Mouse (Mus musculus): Measurements from ENCODE around the gene Becn1.

The Becn1 gene

DNA sequence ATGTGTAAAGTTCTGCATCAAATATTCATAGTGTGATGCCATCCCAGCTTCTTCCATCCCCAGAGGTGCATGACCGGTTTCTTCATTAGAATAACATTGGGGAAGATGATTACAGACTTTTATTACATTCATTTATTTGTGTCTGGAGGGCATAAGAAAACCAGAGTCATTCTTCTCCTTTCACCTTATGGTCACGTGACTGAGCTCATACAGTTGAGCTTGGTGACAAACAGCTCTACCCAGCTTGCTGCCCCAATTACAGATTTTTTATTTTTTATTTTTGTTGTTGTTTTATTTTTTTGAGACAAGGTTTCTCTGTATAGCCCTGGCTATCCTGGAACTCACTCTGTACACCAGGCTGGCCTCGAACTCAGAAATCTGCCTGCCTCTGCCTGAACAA is 29.6 kb downstream of the Becn1 start:
- in situ Hi-C loops (cut with MboI, MseI), result no loop called here

DNA sequence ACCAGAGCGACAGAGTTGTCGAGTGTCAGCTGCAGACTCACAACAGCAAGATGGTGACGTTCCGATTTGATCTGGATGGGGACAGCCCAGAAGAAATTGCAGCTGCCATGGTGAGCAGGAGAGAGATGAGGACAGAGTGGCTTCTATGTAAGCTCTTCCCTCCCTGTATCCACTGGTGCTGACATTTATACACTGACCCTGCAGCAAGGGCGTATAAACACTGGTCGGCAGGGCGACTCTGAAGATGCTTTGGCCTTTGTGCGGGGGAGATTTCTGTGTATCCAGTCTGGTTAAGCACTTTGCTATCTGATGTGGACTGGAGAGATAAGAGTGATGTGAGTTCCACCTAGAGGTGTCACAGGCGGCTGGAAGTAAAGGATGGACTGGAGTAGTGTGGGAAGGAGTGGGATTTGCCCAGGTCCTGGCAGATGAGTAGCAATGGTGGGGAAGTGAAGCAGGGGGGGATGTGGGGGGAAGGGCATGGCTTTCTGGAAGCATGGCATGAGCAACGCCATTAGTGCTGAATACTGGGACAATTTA is 32.4 kb downstream of the Becn1 start:
- in situ Hi-C loops (cut with MboI, MseI), result no loop called here

GRCm38 (mm10) chr11:101265906-101266305 is 36.2 kb downstream of the Becn1 start:
- in situ Hi-C loops (cut with MboI, MseI), result no loop called here

DNA sequence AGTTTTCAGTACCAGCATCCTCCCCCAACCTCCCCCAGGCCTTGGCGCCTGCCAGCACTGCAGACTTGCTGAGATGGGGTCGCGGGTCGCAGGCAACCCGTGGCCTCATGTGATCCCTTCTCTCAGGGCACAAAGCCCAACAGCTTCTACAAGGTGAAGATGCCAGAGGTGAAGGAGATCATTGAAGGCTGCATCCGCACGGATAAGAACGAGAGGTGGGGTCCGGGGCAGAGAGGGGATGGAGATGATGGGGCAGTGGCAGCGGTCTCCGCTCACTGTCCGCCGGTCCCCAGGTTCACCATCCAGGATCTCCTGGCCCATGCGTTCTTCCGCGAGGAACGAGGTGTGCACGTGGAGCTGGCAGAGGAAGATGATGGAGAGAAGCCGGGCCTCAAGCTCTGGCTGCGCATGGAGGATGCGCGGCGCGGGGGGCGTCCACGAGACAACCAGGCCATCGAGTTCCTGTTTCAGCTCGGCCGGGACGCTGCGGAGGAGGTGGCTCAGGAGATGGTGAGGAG is 37.1 kb downstream of the Becn1 start:
- in situ Hi-C loops (cut with MboI, MseI), result no loop called here

DNA sequence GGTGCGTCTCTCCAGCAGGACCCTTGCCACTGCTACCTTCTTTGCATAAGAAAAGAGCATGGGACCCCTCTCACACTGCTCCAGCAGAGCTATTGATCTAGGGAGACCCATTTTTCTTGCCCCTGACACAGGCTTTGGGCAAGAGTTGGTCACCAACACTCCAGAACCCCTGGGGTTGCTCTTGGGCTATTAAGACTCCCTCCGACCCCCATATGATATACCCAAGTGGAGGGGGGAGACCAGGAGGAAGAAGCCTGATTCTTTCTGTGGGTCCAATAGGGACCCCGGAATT is 38.2 kb downstream of the Becn1 start:
- in situ Hi-C loops (cut with MboI, MseI), result no loop called here

- in situ Hi-C loops (cut with MboI, MseI), result no loop called here
These were observed 38.7 kb downstream of the Becn1 start for GRCm38 (mm10) chr11:101263138-101263988.

GRCm38 (mm10) chr11:101262272-101262967 is 39.7 kb downstream of the Becn1 start:
- in situ Hi-C loops (cut with MboI, MseI), result no loop called here

DNA sequence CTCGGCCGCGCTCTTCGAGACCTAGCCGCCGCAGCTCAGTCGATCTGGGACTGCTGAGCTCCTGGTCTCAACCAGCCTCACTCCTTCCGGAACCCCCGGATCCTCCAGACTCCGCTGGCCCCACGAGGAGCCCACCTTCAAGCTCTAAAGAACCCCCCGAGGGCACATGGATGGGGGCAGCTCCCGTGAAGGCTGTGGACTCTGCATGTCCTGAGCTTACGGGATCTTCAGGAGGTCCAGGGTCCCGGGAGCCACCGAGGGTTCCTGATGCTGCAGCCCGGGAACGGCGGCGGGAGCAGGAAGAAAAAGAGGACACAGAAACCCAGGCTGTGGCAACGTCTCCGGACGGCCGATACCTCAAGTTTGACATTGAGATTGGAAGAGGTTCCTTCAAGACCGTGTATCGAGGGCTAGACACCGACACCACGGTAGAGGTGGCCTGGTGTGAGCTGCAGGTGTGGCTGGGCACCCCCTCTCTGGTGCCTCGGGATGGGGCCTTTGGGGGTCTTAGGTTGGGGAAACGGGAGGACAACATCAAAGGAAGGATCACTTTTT is 41.2 kb downstream of the Becn1 start:
- in situ Hi-C loops (cut with MboI, MseI), result no loop called here

DNA sequence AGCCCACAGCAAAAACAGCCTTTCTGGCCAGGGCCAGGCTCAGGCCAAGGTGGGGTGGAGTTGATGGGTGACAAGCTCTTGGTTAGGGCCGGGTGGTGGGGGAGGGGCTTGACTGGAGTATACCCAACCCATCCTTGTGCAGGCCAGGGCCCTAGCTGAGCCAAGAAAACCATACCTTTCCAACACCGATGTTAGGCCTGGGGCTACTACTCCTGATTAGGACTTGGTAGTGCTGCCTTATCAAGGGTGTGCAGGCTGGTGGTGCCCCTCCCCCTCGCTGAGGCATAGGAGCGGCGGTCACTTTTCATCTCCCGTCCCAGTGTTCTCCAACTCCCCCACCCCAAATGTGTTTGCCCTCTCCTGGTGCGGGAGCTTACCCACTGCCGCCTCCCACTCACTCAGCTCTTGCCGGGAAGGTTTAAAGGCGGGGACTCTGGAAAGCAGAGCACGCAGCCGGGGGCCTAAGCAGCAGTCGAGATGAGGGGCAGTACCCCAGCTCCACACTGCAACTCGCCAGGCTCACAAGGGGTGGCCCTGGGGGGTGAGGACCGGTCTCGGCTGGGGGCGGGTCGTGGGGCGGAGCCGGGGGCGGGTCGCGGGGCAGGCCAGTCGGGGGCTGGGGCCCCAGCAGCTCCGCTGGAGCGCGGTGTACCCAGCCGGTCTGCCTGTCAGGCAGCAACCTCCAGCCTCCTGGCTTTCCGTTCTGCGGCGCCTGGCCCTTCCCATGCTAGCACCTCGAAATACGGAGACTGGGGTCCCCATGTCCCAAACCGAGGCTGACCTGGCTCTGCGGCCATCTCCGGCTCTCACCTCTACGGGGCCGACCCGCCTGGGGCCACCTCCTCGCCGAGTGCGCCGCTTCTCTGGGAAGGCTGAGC is 41.9 kb downstream of the Becn1 start, which contains the start of gene Wnk4:
Gene Wnk4 (plus strand): TSS at position 620 of the 878 bp plus-strand sequence.
- in situ Hi-C loops (cut with MboI, MseI), result loop anchor here (10.0 kb wide), 1 partner anchor 1195 kb away; no protein-coding TSS in a partner anchor

DNA sequence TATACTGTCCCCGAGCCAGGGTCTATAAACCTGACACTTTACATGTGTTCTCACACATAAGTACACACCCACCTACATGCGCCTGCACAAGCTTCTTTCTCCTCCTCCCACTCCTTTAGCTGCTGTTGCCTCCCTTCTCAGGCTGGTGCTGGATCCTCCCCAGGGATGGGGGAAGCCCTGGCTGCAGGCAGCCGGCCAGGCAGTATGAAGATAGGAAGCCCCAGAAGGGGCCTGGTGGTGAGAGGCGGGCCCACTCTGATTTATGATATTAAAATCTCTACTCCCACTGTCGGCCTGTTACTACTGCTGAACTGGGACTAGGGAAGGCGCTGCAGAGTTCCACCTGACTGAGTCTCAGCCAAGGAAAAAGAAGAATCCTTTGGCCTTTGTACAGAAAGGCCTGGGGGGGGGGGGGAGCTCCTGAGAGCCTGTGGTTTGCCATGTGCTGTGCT is 42.8 kb downstream of the Becn1 start:
- in situ Hi-C loops (cut with MboI, MseI), result loop anchor here (10.0 kb wide), 1 partner anchor 1196 kb away; no protein-coding TSS in a partner anchor

- in situ Hi-C loops (cut with MboI, MseI), result loop anchor here (10.0 kb wide), 1 partner anchor 1199 kb away; no protein-coding TSS in a partner anchor
These were observed 46.0 kb downstream of the Becn1 start for GRCm38 (mm10) chr11:101255826-101256775.

DNA sequence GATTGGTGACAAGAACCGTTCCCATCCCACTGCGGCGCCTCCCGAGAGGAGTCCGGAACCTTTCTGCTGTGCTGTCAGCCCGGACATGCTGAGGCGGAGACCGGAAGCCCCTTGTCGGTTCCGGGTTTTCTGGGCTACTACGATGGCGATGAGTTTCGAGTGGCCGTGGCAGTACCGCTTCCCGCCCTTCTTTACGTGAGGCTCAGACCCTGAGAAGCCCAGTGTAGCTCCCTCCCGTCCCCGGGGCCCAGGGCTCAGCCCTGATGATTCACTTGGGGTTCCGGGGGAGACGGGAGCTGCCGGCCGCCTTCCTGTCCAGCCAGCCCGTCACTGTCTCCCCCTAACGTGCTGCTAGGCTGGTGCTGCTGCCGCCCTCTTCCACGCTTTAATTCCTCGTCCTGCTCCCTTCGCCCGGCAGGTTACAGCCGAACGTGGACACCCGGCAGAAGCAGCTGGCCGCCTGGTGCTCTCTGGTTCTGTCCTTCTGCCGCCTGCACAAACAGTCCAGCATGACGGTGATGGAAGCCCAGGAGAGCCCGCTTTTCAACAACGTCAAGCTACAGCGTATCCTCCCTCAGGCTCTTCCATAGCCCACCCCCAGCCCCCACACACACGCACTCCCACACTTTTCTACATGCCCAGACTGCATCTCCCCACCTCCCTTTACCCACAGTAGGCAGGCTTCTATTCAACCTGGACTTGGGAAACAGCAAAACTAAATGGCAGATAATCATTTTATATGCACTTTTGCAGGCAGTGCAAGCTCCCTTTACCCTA is 48.3 kb downstream of the Becn1 start, which contains the start of gene Vps25:
Gene Vps25 (plus strand): TSS at position 95 of the 777 bp plus-strand sequence.
- in situ Hi-C loops (cut with MboI, MseI), result loop anchor here (10.0 kb wide), 1 partner anchor 1201 kb away; no protein-coding TSS in a partner anchor

DNA sequence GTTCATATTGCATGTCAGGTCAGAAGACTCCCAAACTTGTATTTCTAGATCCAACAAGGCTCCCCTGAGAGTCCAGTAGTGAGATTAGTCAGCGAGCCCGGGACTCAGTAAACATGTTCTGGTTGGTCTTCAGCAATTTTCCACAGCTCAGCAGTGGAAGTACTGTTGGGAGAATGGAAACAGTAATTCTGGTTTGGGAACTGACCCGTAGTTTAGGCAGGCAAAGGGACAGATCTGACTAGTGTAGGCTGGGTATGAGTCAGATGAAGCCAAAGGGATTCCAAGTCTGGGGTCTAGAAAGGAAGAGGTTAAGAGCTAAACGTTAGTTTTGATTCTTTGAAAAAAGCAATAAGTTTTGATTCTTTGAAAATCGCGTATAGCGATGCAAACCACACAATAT is 49.1 kb downstream of the Becn1 start:
- in situ Hi-C loops (cut with MboI, MseI), result loop anchor here (10.0 kb wide), 1 partner anchor 1202 kb away; no protein-coding TSS in a partner anchor

- in situ Hi-C loops (cut with MboI, MseI), result loop anchor here (10.0 kb wide), 1 partner anchor 1204 kb away; no protein-coding TSS in a partner anchor
These were observed 51.1 kb downstream of the Becn1 start for GRCm38 (mm10) chr11:101251031-101251430.

- in situ Hi-C loops (cut with MboI, MseI), result no loop called here
These were observed 53.7 kb downstream of the Becn1 start for GRCm38 (mm10) chr11:101248258-101248994.

- in situ Hi-C loops (cut with MboI, MseI), result no loop called here
These were observed 54.5 kb downstream of the Becn1 start for GRCm38 (mm10) chr11:101247521-101248030.

GRCm38 (mm10) chr11:101246702-101247012 is 55.4 kb downstream of the Becn1 start:
- in situ Hi-C loops (cut with MboI, MseI), result no loop called here

Measured in regulatory T cell (primary cell).